Mouse (Mus musculus) bone marrow macrophage, adult 2 months (primary cell): Measurements from ENCODE around the gene Nubp1.

Source experiments
- CTCF ChIP-seq: IDR thresholded peaks from 2 replicates; pipeline ENCODE4 v1.5.1; 2012; ENCODE audit warnings: low read depth, mild to moderate bottlenecking, low read length, moderate library complexity
- POLR2A ChIP-seq: IDR thresholded peaks from 2 replicates; pipeline ENCODE4 v1.6.1; 2012; ENCODE audit warnings: mild to moderate bottlenecking, low read depth, low read length, borderline replicate concordance

- TF ChIP-seq CTCF (no peak), POLR2A (no peak)
Measured at GRCm38 (mm10) chr16:10392587-10392986, 19.2 kb upstream of the Nubp1 start.
